Mouse (Mus musculus) liver, embryonic 14.5 days (tissue): Measurements from ENCODE around the gene Pi4kb. TPM values are rescaled to one million over a fixed set of nuclear protein-coding genes. Genes with fewer than 3 reads are reported as not detected.

Experiments used
- ATAC-seq: fragments of 200-750 bp; cut with Nextera tagmentation; 2 replicates; pipeline ENCODE4 v1.8.0; 2017; ENCODE audit warnings: moderate number of reproducible peaks, mild to moderate bottlenecking, moderate library complexity; ENCODE audit not compliant: insufficient read depth
- DNase-seq, 3 experiments: peaks; one replicate each; pipeline ENCODE4 v3.0.0-alpha.2; 2012 to 2013; ENCODE audit warnings: low read depth in 3 of 3, low spot score in 3 of 3
- H3K27ac ChIP-seq: fragments of 300-500 bp; sonication (generic); 2 replicates; pipeline ENCODE4 v1.5.1; 2014; ENCODE audit warnings: moderate library complexity, mild to moderate bottlenecking, control low read depth, inconsistent platforms
- H3K27me3 ChIP-seq: fragments of 300-500 bp; sonication (generic); 2 replicates; pipeline ENCODE4 v1.6.1; 2014; ENCODE audit warnings: mild to moderate bottlenecking, low read length, moderate library complexity; ENCODE audit not compliant: control insufficient read depth, insufficient read depth
- H3K36me3 ChIP-seq: fragments of 300-500 bp; sonication (generic); replicated peaks from 2 replicates; pipeline ENCODE4 v1.6.1; 2014; ENCODE audit warnings: low read depth; ENCODE audit not compliant: control insufficient read depth, insufficient read depth
- H3K4me1 ChIP-seq, 2 experiments: fragments of 200-500 bp in 1 of 2; fragments of 300-500 bp in 1 of 2; sonication (generic) in 1 of 2; replicated peaks; 2 replicates each; pipeline ENCODE4 v1.6.1; 2012 to 2014; ENCODE audit warnings: antibody characterized with exemption in 1 of 2, inconsistent platforms in 1 of 2, low read length in 1 of 2; ENCODE audit not compliant: control insufficient read depth in 2 of 2, insufficient read depth in 2 of 2
- H3K4me2 ChIP-seq: fragments of 300-500 bp; sonication (generic); 2 replicates; pipeline ENCODE4 v1.6.1; 2014; ENCODE audit warnings: low read depth, mild to moderate bottlenecking, control low read depth, moderate library complexity
- H3K4me3 ChIP-seq, 2 experiments: fragments of 200-500 bp in 1 of 2; fragments of 300-500 bp in 1 of 2; sonication (generic) in 1 of 2; 2 replicates each; pipeline ENCODE4 v1.5.1; 2012 to 2014; ENCODE audit warnings: low read depth in 2 of 2, low read length in 2 of 2, mild to moderate bottlenecking in 2 of 2, control low read depth in 1 of 2, inconsistent platforms in 1 of 2, moderate library complexity in 1 of 2; ENCODE audit not compliant: insufficient read depth in 1 of 2
- H3K9ac ChIP-seq: fragments of 300-500 bp; sonication (generic); replicated peaks from 2 replicates; pipeline ENCODE4 v1.6.1; 2014; ENCODE audit warnings: mild to moderate bottlenecking, control low read depth, moderate library complexity
- H3K9me3 ChIP-seq: fragments of 300-500 bp; sonication (generic); 2 replicates; pipeline ENCODE4 v1.6.1; 2016; ENCODE audit warnings: low read length, mixed read lengths; ENCODE audit not compliant: control insufficient read depth
- CTCF ChIP-seq: IDR thresholded peaks from 2 replicates; pipeline ENCODE4 v1.5.1; 2016; ENCODE audit warnings: antibody characterized with exemption, low read depth, control low read depth
- EP300 ChIP-seq: IDR thresholded peaks from 2 replicates; pipeline ENCODE4 v1.6.1; 2016; ENCODE audit warnings: antibody characterized with exemption, low read depth
- WGBS: fragments of 180-500 bp; shearing (Covaris S2); extraction: QIAGEN DNeasy Blood & Tissue Kit; methylation state at CpG from one replicate; pipeline ENCODE4 v1.1.7; 2014; ENCODE audit not compliant: insufficient replicate concordance; 5-methylcytosine and 5-hydroxymethylcytosine counted together
- polyA plus RNA-seq, 2 experiments: library from polyadenylated mRNA; depleted of rRNA in 1 of 2; stranded (reverse) in 1 of 2; unstranded in 1 of 2; fragments of >200 nt; fragmentation: Nextera tagmentation in 1 of 2; extraction: Ambion mirVana in 1 of 2; gene quantifications; 2 replicates each; pipeline versions ENCODE4 v1.2.1 to v1.2.3; 2012 to 2014

The Pi4kb gene
- polyA plus RNA-seq, 2 experiments, result 10.0 to 14.0 TPM

DNA sequence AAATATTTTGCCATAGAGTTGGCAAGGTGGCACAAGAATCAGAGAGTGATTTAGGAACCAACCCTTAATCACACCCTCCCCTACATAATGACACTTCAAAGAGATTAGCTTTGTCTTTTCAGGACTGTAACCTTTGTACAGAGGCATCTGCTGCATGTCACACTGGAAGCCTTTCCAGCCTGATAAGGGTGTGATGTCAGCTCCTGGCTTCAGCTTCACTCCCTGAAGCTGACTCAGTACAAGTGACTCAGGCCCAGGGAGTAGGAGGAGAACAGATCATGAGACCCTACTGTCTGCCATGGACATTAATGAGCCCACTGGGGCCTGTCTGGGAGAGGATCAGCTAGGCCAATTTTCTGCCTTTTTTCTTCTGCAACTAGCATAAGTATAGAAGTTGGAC is 13.0 kb downstream of the Pi4kb start:
- Histone ChIP-seq H3K36me3 (no peaks in the 10 kb centered on the region; the same call in none of the 2 replicates), H3K4me2 (no peak overlapping the region), H3K4me3 (no peak overlapping the region), H3K27ac (no peak overlapping the region), H3K9ac (no peak overlapping the region; the same call in 1 of the 2 replicates), H3K9me3 (no peaks in the 10 kb centered on the region), H3K4me1 (peaks cover 14 to 15% of the 10 kb centered on the region in 2 experiments), H3K27me3 (no peaks in the 10 kb centered on the region)
- TF ChIP-seq EP300 (no peak), CTCF (no peak)
- peak; percentile 80 for ATAC-seq
- peak; percentile 41 to 46 (median 44) for DNase-seq

DNA sequence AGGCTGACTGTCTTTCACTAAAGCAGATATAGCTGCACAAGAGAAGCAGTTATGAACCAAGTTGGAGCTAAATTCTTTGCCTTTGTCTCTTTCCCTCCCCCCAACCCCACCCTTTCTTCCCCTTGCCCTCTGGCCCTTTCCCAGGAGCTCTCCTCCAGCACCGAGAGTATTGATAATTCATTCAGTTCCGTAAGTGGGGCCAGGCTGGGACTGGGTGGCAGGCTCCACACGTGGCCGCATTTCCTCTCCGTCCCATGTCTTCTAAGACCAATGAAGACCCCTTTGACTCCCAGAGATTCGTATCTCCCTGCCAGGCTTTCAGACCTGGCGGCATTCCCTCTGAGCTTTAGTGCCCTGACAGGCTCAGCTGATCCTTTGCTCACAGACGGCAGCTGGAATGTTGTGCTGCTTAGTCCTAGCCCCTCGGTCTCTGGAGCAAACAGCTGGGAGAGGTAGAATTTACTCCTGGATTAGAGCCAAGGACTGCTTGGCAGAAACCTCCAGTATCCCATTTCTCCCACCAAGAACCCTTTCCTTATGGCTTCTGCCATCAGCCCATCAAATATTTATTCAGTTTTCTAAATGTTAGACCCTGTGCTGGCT is 14.7 kb downstream of the Pi4kb start:
- H3K4me2 ChIP-seq, result no peak overlapping the region
- no peaks in the 10 kb centered on the region for H3K9me3 ChIP-seq
- H3K36me3 ChIP-seq, result peaks cover 8% of the 10 kb centered on the region
- no peak overlapping the region for H3K9ac ChIP-seq
- DNase-seq (no peak), ATAC-seq (no peak)
- no peaks in the 10 kb centered on the region for H3K27me3 ChIP-seq
- H3K4me3 ChIP-seq, result no peak overlapping the region
- H3K4me1 ChIP-seq, result peaks cover 14 to 15% of the 10 kb centered on the region in 2 experiments
- WGBS, result 74% methylated on average over 9 of the region's 9 CpGs
- no peak overlapping the region for H3K27ac ChIP-seq
- TF ChIP-seq EP300 (no peak), CTCF (no peak)

GRCm38 (mm10) chr3:94996946-94997345 is 22.4 kb downstream of the Pi4kb start:
- no peak for ATAC-seq
- Histone ChIP-seq H3K27me3 (no peaks in the 10 kb centered on the region), H3K36me3 (peaks cover 50% of the 10 kb centered on the region), H3K4me2 (no peak overlapping the region), H3K4me3 (no peak overlapping the region), H3K9ac (no peak overlapping the region), H3K4me1 (no peaks in the 10 kb centered on the region), H3K9me3 (no peaks in the 10 kb centered on the region), H3K27ac (no peak overlapping the region)
- 22% methylated on average over 2 of the region's 2 CpGs for WGBS
- DNase-seq, result peak; percentile 49 to 59 (median 52)
- TF ChIP-seq EP300 (no peak), CTCF (peak; percentile 93)

DNA sequence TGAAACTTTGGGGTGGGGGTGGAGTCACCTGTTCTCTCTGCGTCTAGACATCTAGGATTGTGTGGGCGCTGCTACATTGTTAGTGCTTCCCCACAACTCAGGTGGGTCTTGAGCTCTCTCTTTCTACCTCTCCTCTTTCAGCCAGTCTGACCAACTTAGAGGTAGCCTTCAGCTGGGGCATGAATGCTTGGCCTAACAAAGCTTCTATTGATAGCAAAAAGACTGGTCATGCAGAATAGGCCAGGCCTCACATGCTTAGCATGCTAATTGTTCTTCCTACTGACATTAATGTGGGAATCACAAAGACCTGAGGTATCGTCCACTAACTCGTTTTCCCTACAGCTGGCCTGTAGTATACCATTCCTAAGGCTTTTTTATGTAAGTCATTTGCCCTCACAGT is 28.0 kb downstream of the Pi4kb start:
- H3K4me2 ChIP-seq, result no peak overlapping the region
- DNase-seq (no peak), ATAC-seq (no peak)
- H3K27me3 ChIP-seq, result no peaks in the 10 kb centered on the region
- no peak for TF ChIP-seq EP300
- no peak for TF ChIP-seq CTCF
- H3K36me3 ChIP-seq, result peaks cover 49% of the 10 kb centered on the region
- H3K9me3 ChIP-seq, result no peaks in the 10 kb centered on the region
- peaks cover 0 to 6% of the 10 kb centered on the region in 2 experiments; a peak in 2 of 4 replicates for H3K4me1 ChIP-seq
- no peak overlapping the region for H3K27ac ChIP-seq
- 81% methylated on average over 4 of the region's 4 CpGs for WGBS
- no peak overlapping the region for H3K9ac ChIP-seq
- no peak overlapping the region for H3K4me3 ChIP-seq

- Histone ChIP-seq H3K9ac (no peak overlapping the region), H3K4me2 (no peak overlapping the region), H3K4me1 (peaks cover 0 to 6% of the 10 kb centered on the region in 2 experiments; a peak in 2 of 4 replicates), H3K27me3 (no peaks in the 10 kb centered on the region), H3K4me3 (no peak overlapping the region), H3K27ac (no peak overlapping the region), H3K36me3 (peaks cover 49% of the 10 kb centered on the region), H3K9me3 (no peaks in the 10 kb centered on the region)
- ATAC-seq (no peak), DNase-seq (no peak)
- no peak for TF ChIP-seq CTCF
- no peak for TF ChIP-seq EP300
These were observed 28.7 kb downstream of the Pi4kb start for GRCm38 (mm10) chr3:95003273-95003672.
